Mouse (Mus musculus): ENCODE data around the gene Olfr150. TPM values are rescaled to one million over a fixed set of nuclear protein-coding genes. Genes with fewer than 3 reads are reported as not detected.

Olfr150 gene
- polyA plus RNA-seq (2012; rRNA removed): not detected in 2 replicates

GRCm38 (mm10) chr9:39730678-39731077, at the start of gene Olfr150:
Olfr150 (plus strand) TSS chr9:39730978.

GRCm38 (mm10) chr9:39707017-39707416, 23.8 kb upstream of the Olfr150 start, which contains the start of gene Olfr149:
Olfr149 (minus strand) TSS chr9:39707117.

GRCm38 (mm10) chr9:39711053-39711452, 19.7 kb upstream of the Olfr150 start, which contains the start of gene Olfr965:
Olfr965 (plus strand) TSS chr9:39711353.

GRCm38 (mm10) chr9:39745949-39746348, 15.2 kb downstream of the Olfr150 start, which contains the start of gene Olfr967:
Olfr967 (plus strand) TSS chr9:39746249.

DNA sequence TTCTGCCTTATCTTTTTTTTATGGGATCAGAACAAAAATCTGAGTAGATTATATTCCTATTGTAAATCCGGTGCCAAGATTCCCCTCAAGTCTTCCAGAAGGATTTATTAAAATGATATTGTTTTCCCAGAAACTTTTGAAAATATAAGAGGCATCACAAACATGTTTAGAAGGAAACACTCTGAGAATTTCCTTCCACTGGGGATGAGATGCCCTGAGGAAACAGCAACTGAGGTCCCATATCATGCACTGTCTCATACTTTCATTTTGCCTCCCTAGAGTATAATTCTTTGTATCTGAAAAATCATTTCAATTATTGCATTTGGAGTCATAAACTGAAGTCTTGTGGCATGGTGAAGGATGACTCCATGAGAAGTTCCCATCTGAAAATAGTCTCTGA, 52.4 kb downstream of the Olfr150 start, which contains the start of gene Olfr968:
Gene Olfr968, minus strand, starts transcription at position 101 of the 400 bp plus-strand sequence.

Other genes with a start within 250 kb of the Olfr150 start
- not detected in 2 replicates for gene Olfr44, start 237.0 kb upstream of the Olfr150 start, polyA plus RNA-seq (2012; rRNA removed)
- not detected in 2 replicates for gene Olfr957, start 215.2 kb upstream of the Olfr150 start, polyA plus RNA-seq (2012; rRNA removed)
- not detected in 2 replicates for gene Olfr958, start 176.9 kb upstream of the Olfr150 start, polyA plus RNA-seq (2012; rRNA removed)
- gene Olfr959, start 155.4 kb upstream of the Olfr150 start, polyA plus RNA-seq (2012; rRNA removed): not detected in 2 replicates
- gene AW551984, start 126.6 kb upstream of the Olfr150 start, polyA plus RNA-seq (2012; rRNA removed): 2.6 and 7.9 TPM in 2 replicates
- gene Olfr148, start 120.3 kb upstream of the Olfr150 start, polyA plus RNA-seq (2012; rRNA removed): not detected in 2 replicates
- not detected in 2 replicates for gene Olfr960, start 109.6 kb upstream of the Olfr150 start, polyA plus RNA-seq (2012; rRNA removed)
- not detected in 2 replicates for gene Olfr961, start 85.9 kb upstream of the Olfr150 start, polyA plus RNA-seq (2012; rRNA removed)
- not detected in 2 replicates for gene Olfr963, start 63.8 kb upstream of the Olfr150 start, polyA plus RNA-seq (2012; rRNA removed)
- not detected in 2 replicates for gene Olfr149, start 23.9 kb upstream of the Olfr150 start, polyA plus RNA-seq (2012; rRNA removed)
- gene Olfr965, start 19.6 kb upstream of the Olfr150 start, polyA plus RNA-seq (2012; rRNA removed): not detected in 2 replicates
- not detected in 2 replicates for gene Olfr967, start 15.3 kb downstream of the Olfr150 start, polyA plus RNA-seq (2012; rRNA removed)
- not detected in 2 replicates for gene Olfr968, start 52.3 kb downstream of the Olfr150 start, polyA plus RNA-seq (2012; rRNA removed)
- not detected in 2 replicates for gene Olfr969, start 60.0 kb downstream of the Olfr150 start, polyA plus RNA-seq (2012; rRNA removed)
- gene Olfr970, start 77.9 kb downstream of the Olfr150 start, polyA plus RNA-seq (2012; rRNA removed): not detected in 2 replicates
- not detected in 2 replicates for gene Olfr971, start 105.9 kb downstream of the Olfr150 start, polyA plus RNA-seq (2012; rRNA removed)
- gene Olfr972, start 135.4 kb downstream of the Olfr150 start, polyA plus RNA-seq (2012; rRNA removed): not detected in 2 replicates
- gene Olfr229, start 176.4 kb downstream of the Olfr150 start, polyA plus RNA-seq (2012; rRNA removed): not detected in 2 replicates
- not detected in 2 replicates for gene Olfr974, start 206.5 kb downstream of the Olfr150 start, polyA plus RNA-seq (2012; rRNA removed)
- gene Olfr975, start 221.1 kb downstream of the Olfr150 start, polyA plus RNA-seq (2012; rRNA removed): 0.08 TPM in 1 of 2 replicates, not detected in the other
- gene Olfr976, start 230.2 kb downstream of the Olfr150 start, polyA plus RNA-seq (2012; rRNA removed): 1.4 and 1.5 TPM in 2 replicates

Data from ovary, adult 2 months (tissue).